Mouse (Mus musculus): ENCODE data around the gene Isca2. TPM values are rescaled to one million over a fixed set of nuclear protein-coding genes. Genes with fewer than 3 reads are reported as not detected.
A peak's percentile ranks its signal among the peaks of the same experiment; 100 is the strongest.

Gene Isca2
- total RNA-seq, 1 experiment from 2014 or later, result 98.2 TPM

DNA sequence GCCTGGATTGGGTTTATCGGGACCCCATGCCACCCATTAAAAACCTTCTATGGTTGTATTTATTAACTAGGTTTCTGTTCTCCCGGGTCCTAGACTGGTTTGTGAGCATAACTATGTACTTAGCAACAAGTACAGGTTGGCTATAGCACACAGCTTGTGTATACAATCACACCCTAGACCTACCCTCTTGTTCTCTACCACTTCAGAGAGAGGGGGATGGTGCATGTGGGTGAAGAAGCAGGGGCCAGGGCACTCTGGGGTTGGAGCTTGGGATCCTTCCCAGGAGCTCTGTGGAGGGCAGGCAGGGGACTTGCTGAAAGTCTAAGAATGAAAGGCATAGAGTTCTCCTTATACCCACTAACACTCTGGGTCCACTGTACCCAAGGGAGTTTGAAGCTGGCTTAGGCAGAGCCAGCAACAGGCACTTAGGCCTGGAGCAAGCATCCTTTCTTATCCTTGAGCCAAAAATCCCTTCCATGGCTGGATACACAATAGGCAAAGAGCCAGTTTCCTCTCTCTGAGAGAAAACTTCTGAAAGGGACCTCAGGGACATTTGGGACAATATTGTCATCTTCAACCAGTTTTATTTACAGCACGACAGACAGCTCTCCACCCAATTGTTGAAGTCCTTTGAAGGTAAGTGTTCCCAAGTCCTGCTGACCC is 41.7 kb downstream of the Isca2 start:
- DNase-seq, result no peak

DNA sequence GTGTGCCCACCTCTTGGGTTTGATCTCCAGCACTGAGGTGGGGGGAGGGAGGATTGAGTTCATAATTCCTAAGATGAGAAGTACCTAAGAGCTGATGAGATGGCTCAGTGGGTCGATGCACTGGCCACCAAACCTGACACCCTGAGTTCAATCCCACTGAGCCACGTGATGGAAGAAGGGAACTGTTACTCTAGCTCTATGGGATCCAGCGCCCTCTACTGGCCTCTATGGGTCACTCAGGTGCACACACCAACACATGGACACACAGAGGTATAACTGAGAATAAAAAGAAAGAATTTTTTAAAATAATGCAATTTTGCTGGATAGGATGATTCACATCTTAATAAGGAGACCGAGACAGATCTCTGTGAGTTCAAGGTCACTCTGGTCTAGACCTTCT is 45.4 kb downstream of the Isca2 start:
- no peak for DNase-seq

DNA sequence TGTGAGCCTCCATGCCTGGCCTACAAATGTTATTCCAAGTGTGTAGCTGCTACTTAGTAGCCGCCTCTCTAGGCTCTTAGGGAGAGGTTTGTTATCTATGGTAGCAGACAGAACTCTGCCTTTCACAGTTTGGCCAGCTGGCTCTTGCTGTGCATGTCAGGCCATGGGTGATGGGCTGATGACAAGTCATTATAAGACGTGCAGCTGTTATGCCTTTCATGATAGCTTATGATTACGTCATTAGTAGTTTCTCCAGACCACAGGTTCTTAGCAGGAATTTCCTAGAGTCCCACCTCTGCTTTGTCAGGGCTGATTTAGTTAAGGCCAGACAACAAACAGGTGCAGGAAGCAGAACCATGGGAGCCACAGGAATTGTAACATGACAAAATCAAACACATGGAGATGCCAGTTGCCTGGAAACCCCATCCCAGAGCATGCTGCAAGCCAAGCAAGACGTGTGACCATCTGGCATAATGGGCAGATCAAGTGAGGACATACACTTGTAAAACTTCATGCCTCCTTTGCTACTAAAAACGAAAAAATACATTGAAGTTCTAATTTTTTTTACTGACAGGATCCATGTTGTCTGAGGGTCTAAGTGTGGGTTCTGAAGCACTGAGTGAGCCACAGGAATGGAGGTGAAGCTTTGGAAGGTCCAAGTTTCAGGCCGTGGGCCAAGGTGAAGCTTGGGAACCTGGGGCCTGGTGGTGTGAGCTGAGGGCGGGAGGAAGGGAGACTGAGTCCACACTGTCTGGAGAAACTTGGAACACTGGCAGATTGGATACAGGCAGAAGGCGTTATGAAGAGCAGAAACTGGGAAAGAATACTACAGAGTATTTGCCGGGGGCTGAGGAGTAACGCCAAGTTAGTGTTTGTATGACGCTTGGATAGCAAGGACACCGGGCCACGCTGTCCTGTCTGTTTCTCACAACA is 46.5 kb downstream of the Isca2 start:
- DNase-seq, result no peak

DNA sequence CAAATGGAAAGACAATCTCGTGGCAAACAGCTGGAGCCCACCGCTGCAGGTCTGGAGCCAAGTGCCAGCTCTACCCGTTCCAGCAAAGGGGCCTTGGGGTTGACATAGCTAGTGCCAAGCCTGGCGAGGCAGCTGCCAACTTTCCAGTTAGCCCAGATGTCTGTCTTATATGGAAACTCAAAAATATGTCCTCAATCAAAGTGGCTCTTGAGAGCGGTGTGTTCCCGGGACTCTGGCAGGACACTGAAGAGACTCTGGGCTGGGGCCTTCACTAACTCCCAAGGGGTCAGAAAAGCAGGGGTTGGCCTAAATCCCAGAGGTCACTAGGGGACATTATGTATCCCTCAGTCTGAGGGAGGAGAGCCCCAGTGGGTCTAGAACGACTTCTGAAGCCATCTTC is 50.5 kb downstream of the Isca2 start:
- DNase-seq, result peak; percentile 50

DNA sequence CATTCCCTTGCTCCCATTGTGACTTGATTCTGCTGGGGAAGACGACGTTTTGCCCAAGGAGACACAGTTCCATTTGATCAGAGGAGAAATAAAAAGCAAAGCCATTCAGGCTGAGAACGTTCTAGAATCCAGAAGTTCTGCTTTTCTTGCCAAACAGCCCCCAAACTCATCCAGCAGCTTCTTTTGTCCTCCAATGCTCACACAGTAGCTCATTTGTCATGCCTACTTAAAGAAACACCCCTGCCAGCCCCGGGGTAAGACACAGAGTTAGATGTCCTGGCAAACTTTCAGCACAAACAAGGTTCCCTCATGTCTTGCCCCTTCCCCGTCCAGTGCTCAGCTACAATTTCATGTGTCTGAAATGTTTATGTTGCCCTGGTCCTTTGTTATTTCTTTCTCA is 51.2 kb downstream of the Isca2 start:
- DNase-seq, result no peak

Other genes starting within 250 kb of the Isca2 start
- gene Vsx2, start 203.5 kb upstream of the Isca2 start, total RNA-seq (2021), result not detected in 2 replicates
- gene Abcd4, start 155.8 kb upstream of the Isca2 start, total RNA-seq (2021), result 10.7 and 13.2 TPM in 2 replicates
- gene Vrtn, start 132.2 kb upstream of the Isca2 start, total RNA-seq (2021), result not detected in 2 replicates
- 0.49 TPM in 1 of 2 replicates, not detected in the other for gene Syndig1l, start 74.4 kb upstream of the Isca2 start, total RNA-seq (2021)
- gene Npc2, start 99 bp upstream of the Isca2 start, total RNA-seq (2021), result 57.2 and 67.4 TPM in 2 replicates
- 11.9 and 12.4 TPM in 2 replicates for gene Ltbp2, start 103.3 kb downstream of the Isca2 start, total RNA-seq (2021)
- gene Fcf1, start 197.6 kb downstream of the Isca2 start, total RNA-seq (2021), result 96.0 and 111 TPM in 2 replicates
- 27.9 and 35.2 TPM in 2 replicates for gene Arel1, start 197.6 kb downstream of the Isca2 start, total RNA-seq (2021)
- gene Ylpm1, start 223.1 kb downstream of the Isca2 start, total RNA-seq (2021), result 46.0 and 53.3 TPM in 2 replicates

Data from adrenal gland, postnatal 14 days (tissue).